Mouse (Mus musculus) embryonic facial prominence, embryonic 13.5 days (tissue): ENCODE data around the gene Tll2. TPM values are rescaled to one million over a fixed set of nuclear protein-coding genes. Genes with fewer than 3 reads are reported as not detected.

Source experiments
- ATAC-seq: fragments of 200-750 bp; cut with Nextera tagmentation; 2 replicates; pipeline ENCODE4 v1.8.0; 2017; ENCODE audit warnings: low read depth; ENCODE audit not compliant: insufficient number of reproducible peaks, insufficient read depth, low FRiP score, low TSS enrichment
- H3K27ac ChIP-seq: fragments of 300-500 bp; sonication (generic); 2 replicates; pipeline ENCODE4 v1.5.1; 2015; ENCODE audit warnings: moderate library complexity, mild to moderate bottlenecking, inconsistent platforms
- H3K27me3 ChIP-seq: fragments of 300-500 bp; sonication (generic); 2 replicates; pipeline ENCODE4 v1.6.1; 2015; ENCODE audit warnings: mild to moderate bottlenecking, inconsistent platforms
- H3K36me3 ChIP-seq: fragments of 300-500 bp; sonication (generic); 2 replicates; pipeline ENCODE4 v1.6.1; 2015; ENCODE audit warnings: mild to moderate bottlenecking, inconsistent platforms
- H3K4me1 ChIP-seq: fragments of 300-500 bp; sonication (generic); 2 replicates; pipeline ENCODE4 v1.6.1; 2015; ENCODE audit warnings: inconsistent platforms
- H3K4me2 ChIP-seq: fragments of 300-500 bp; sonication (generic); 2 replicates; pipeline ENCODE4 v1.6.1; 2015; ENCODE audit warnings: moderate library complexity, mild to moderate bottlenecking, inconsistent platforms
- H3K4me3 ChIP-seq: fragments of 300-500 bp; sonication (generic); 2 replicates; pipeline ENCODE4 v1.5.1; 2015; ENCODE audit warnings: mild to moderate bottlenecking, inconsistent platforms
- H3K9ac ChIP-seq: fragments of 300-500 bp; sonication (generic); 2 replicates; pipeline ENCODE4 v1.6.1; 2015; ENCODE audit warnings: mild to moderate bottlenecking, inconsistent platforms
- H3K9me3 ChIP-seq: fragments of 300-500 bp; sonication (generic); 2 replicates; pipeline ENCODE4 v1.6.1; 2016; ENCODE audit warnings: inconsistent platforms
- WGBS: fragments of 180-500 bp; shearing (Covaris S2); methylation state at CpG from one replicate; pipeline ENCODE4 v1.1.7; 2015; ENCODE audit warnings: mixed read lengths; 5-methylcytosine and 5-hydroxymethylcytosine counted together
- polyA plus RNA-seq: library from polyadenylated mRNA; unstranded; fragments of >200 nt; fragmentation: Nextera tagmentation; extraction: Ambion mirVana; gene quantifications from 2 replicates; pipeline ENCODE4 v1.2.1, GENCODE M21; 2015

The Tll2 gene
- polyA plus RNA-seq, 1 experiment from 2014 or later, result 0.28 TPM

DNA sequence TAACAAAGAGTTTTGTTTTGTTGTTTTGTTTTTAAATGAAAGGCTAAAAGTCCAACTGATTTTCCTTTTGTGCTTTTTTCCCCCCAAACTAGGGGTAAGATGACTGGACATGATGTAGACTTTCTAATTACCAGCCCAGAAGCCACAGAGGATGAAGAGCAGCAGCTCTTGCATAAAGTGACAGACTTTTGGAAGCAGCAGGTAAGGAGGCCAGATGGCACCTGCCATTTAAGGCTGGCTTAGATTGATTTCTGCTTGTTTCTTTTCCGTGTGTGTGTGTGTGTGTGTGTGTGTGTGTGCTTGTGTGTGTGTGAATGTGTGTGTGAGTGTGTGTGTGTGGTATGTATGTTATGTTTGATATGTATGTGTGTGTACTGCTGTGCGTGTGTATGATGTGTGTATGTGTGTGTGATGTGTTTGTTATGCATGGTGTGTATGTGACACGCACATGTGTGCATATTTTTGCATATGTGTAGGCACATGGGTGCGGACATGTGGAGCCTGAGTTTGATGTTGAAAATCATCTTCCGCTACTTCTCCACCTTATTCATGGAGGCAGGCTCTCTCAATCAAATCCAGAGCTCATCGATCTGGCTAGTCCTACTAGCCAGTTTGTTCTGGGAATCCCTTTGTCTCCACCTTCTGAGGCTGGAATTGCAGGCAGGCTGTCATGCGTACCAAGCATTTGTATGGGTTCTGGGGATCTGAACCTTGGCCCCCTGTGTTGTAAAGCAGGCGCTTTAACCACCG, 159.0 kb downstream of the Tll2 start:
- H3K9me3 ChIP-seq, result no peaks in the 10 kb centered on the region
- H3K27ac ChIP-seq, result no peak overlapping the region
- no peaks in the 10 kb centered on the region for H3K4me1 ChIP-seq
- ATAC-seq, result no peak
- H3K27me3 ChIP-seq, result no peaks in the 10 kb centered on the region
- no peak overlapping the region for H3K4me2 ChIP-seq
- no peak overlapping the region for H3K4me3 ChIP-seq
- no peak overlapping the region for H3K9ac ChIP-seq
- 85% methylated on average over 9 of the region's 9 CpGs for WGBS
- H3K36me3 ChIP-seq, result no peaks in the 10 kb centered on the region

- H3K9me3 ChIP-seq, result no peaks in the 10 kb centered on the region
- no peaks in the 10 kb centered on the region for H3K27me3 ChIP-seq
- H3K4me1 ChIP-seq, result no peaks in the 10 kb centered on the region
- 52% methylated on average over 10 of the region's 10 CpGs for WGBS
- H3K4me3 ChIP-seq, result no peak overlapping the region
- H3K4me2 ChIP-seq, result no peak overlapping the region
- no peak overlapping the region for H3K27ac ChIP-seq
- H3K36me3 ChIP-seq, result no peaks in the 10 kb centered on the region
- no peak for ATAC-seq
- H3K9ac ChIP-seq, result no peak overlapping the region
Observed at GRCm38 (mm10) chr19:41045091-41045770, 161.4 kb downstream of the Tll2 start.

- Histone ChIP-seq H3K36me3 (no peaks in the 10 kb centered on the region), H3K27me3 (no peaks in the 10 kb centered on the region), H3K9me3 (no peaks in the 10 kb centered on the region), H3K27ac (no peak overlapping the region), H3K4me3 (no peak overlapping the region), H3K4me2 (no peak overlapping the region), H3K4me1 (no peaks in the 10 kb centered on the region), H3K9ac (no peak overlapping the region)
- no peak for ATAC-seq
- WGBS, result 87% methylated on average over 7 of the region's 7 CpGs
Observed at GRCm38 (mm10) chr19:41039110-41039509, 167.5 kb downstream of the Tll2 start.

DNA sequence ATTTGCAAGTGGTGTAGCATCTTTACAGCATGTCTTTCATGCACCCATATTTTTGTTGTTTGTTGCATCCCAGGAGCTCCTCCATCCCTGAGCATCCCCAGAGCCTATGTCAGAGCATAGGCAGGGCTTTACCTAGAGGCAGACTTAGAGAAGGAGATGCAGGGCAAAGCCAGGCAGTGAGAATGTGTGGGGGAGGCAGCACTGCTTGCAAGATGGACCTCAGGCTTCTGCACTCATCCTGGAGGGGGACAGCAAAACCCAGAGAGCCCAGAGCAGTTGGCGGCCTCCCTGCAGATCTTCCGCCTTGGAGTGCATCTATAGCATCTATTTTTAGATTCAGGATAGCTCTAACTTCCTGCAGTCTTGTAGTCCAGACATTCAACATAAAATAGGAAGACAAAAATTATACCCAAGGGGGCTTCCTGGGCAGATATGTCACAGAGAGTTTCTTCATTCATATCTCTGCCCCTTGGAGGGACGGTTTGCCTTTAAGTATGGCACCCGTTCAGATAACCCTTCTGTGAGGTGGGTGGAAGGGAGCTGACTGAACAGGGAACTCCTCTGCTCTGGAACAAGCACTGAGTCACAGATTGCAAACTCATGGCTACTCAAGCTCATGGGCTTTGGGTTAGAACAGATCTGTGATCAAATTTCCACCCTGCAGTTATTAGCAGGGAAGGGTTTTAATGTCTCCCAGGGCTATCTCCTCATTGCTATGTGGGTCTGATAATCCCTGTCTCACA, 170.7 kb downstream of the Tll2 start:
- ATAC-seq, result no peak
- Histone ChIP-seq H3K9ac (no peak overlapping the region), H3K4me1 (no peaks in the 10 kb centered on the region), H3K27ac (no peak overlapping the region), H3K4me2 (no peak overlapping the region), H3K36me3 (no peaks in the 10 kb centered on the region), H3K4me3 (no peak overlapping the region), H3K9me3 (no peaks in the 10 kb centered on the region), H3K27me3 (peaks cover 5% of the 10 kb centered on the region; the same call in 1 of the 2 replicates)
- 71% methylated on average over 4 of the region's 4 CpGs for WGBS

Other genes starting within 250 kb of the Tll2 start
- gene Blnk, start 212.3 kb downstream of the Tll2 start, polyA plus RNA-seq, result 2.2 and 2.9 TPM in 2 replicates
- not detected in 2 replicates for gene Dntt, start 177.6 kb downstream of the Tll2 start, polyA plus RNA-seq
- not detected in 2 replicates for gene Opalin, start 129.7 kb downstream of the Tll2 start, polyA plus RNA-seq
- gene Tm9sf3, start 57.2 kb upstream of the Tll2 start, polyA plus RNA-seq, result 125 and 138 TPM in 2 replicates
- 1.8 and 1.9 TPM in 2 replicates for gene Pik3ap1, start 178.3 kb upstream of the Tll2 start, polyA plus RNA-seq